ENCODE assay signal across 1 mouse cellular context in the genomic region with DNA sequence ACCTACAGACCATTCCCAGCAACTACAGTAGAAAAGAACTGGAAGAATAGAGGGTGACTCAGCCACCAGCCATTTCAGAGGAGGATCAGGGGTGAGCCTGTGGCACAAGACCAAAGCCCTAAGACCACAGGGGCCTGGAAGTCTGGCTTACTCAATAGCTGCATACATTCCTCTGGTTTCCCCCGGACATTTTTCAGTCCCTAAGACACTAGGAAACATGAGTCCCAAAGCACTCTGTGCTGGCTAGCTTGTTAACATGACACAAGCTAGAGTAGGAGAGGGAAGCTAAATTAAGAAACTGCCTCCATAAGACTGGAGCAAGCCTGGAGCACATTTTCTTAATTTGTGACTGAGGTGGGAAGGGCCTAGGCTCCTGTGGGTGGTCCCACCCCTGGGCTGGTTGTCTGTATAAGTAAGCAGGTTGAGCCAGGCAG.
A peak's percentile ranks its signal among the peaks of the same experiment; 100 is the strongest.
TF ChIP-seq lines count a peak whose summit lies in the region.

No protein-coding gene starts in this region.

TF ChIP-seq in myocyte, 11 proteins besides CTCF, POLR2A, EP300 and RAD21:
- TF ChIP-seq TCF12 (IDR thresholded peaks at IDR 0.05; ENCODE audit: insufficient read depth, poor library complexity, severe bottlenecking) (peak; percentile 42), CEBPB (IDR thresholded peaks at IDR 0.05; ENCODE audit: insufficient read depth, poor library complexity, severe bottlenecking) (peak; percentile 88), MYOD1 (IDR thresholded peaks at IDR 0.05; ENCODE audit: control insufficient read depth in 1 of 3, insufficient read length in 2 of 3, low read depth in 2 of 3) (peak in 1 of 3 experiments; percentile 7), MYOG (IDR thresholded peaks at IDR 0.05; ENCODE audit: control insufficient read depth in 1 of 3, insufficient read depth in 1 of 3, insufficient read length in 2 of 3, low read depth in 2 of 3) (no peak)
